Mouse (Mus musculus) spleen, adult 2 months (tissue): ENCODE measurements at regions not wholly inside any gene's neighbourhood (a gene's known extent, or its start where the extent isn't known, plus 50 kb on each side); places are given as distances from the start of the nearest gene placed in this dataset.

ENCODE experiments used
- DNase-seq, 2 experiments: peaks; one replicate each; pipeline versions ENCODE4 v3.0.0 to v3.0.0-alpha.2; 2012 to 2021; ENCODE audit warnings: low spot score in 2 of 2, low read depth in 1 of 2
- H3K27ac ChIP-seq: fragments of 200-500 bp; 2 replicates; pipeline ENCODE4 v1.5.1; 2012; ENCODE audit warnings: low read length, inconsistent platforms; ENCODE audit not compliant: insufficient read depth
- H3K27me3 ChIP-seq: fragments of 200-500 bp; 2 replicates; pipeline ENCODE4 v1.6.1; 2012; ENCODE audit warnings: mild to moderate bottlenecking, moderate library complexity, low read length, inconsistent platforms; ENCODE audit not compliant: control insufficient read depth, insufficient read depth
- H3K36me3 ChIP-seq: fragments of 200-500 bp; 2 replicates; pipeline ENCODE4 v1.6.1; 2012; ENCODE audit warnings: mild to moderate bottlenecking, low read length, inconsistent platforms; ENCODE audit not compliant: control insufficient read depth, insufficient read depth
- H3K4me1 ChIP-seq: fragments of 200-500 bp; 2 replicates; pipeline ENCODE4 v1.6.1; 2011; ENCODE audit warnings: inconsistent platforms; ENCODE audit not compliant: control insufficient read depth, insufficient read depth, insufficient read length
- H3K4me3 ChIP-seq: fragments of 200-500 bp; 2 replicates; pipeline ENCODE4 v1.5.1; 2011; ENCODE audit warnings: mild to moderate bottlenecking, inconsistent platforms; ENCODE audit not compliant: insufficient read depth, insufficient read length; ENCODE audit errors: extremely low read depth
- CTCF ChIP-seq: fragments of 200-500 bp; IDR thresholded peaks from 2 replicates; pipeline ENCODE4 v1.5.1; 2011; ENCODE audit warnings: mild to moderate bottlenecking, inconsistent platforms; ENCODE audit not compliant: insufficient read depth, insufficient read length, insufficient replicate concordance; ENCODE audit errors: extremely low read depth
- POLR2A ChIP-seq: fragments of 200-500 bp; IDR thresholded peaks from 2 replicates; pipeline ENCODE4 v1.6.1; 2011; ENCODE audit warnings: low read depth, low read length, inconsistent platforms
- WGBS: fragments of 180-500 bp; shearing (Covaris S2); methylation state at CpG from one replicate; pipeline ENCODE4 v1.1.7; 2018; 5-methylcytosine and 5-hydroxymethylcytosine counted together

GRCm38 (mm10) chr10:117542886-117543695 lies 86.2 kb upstream of the Cpm start:
- no peak for TF ChIP-seq CTCF
- TF ChIP-seq POLR2A: no peak
- Histone ChIP-seq H3K36me3 (no peaks in the 10 kb centered on the region), H3K27me3 (no peaks in the 10 kb centered on the region), H3K27ac (no peak overlapping the region), H3K4me3 (no peak overlapping the region), H3K4me1 (no peaks in the 10 kb centered on the region)
- no peak for DNase-seq
- 66% methylated on average over 5 of the region's 5 CpGs for WGBS

GRCm38 (mm10) chr10:117542351-117542750 lies 86.9 kb upstream of the Cpm start:
- H3K27me3 ChIP-seq: no peaks in the 10 kb centered on the region
- TF ChIP-seq CTCF (no peak), POLR2A (no peak)
- no peak for DNase-seq
- no peak overlapping the region for H3K27ac ChIP-seq
- H3K4me3 ChIP-seq: no peak overlapping the region
- no peaks in the 10 kb centered on the region for H3K36me3 ChIP-seq
- H3K4me1 ChIP-seq: no peaks in the 10 kb centered on the region
- 83% methylated on average over 5 of the region's 5 CpGs for WGBS

- Histone ChIP-seq H3K36me3 (no peaks in the 10 kb centered on the region), H3K4me1 (no peaks in the 10 kb centered on the region), H3K4me3 (no peak overlapping the region), H3K27me3 (no peaks in the 10 kb centered on the region), H3K27ac (no peak overlapping the region)
- TF ChIP-seq CTCF (no peak), POLR2A (no peak)
- DNase-seq: no peak
- 84% methylated on average over 2 of the region's 2 CpGs for whole genome bisulfite sequencing
These were observed 87.8 kb upstream of the Cpm start for GRCm38 (mm10) chr10:117541487-117541886.

- Histone ChIP-seq H3K27ac (no peak overlapping the region), H3K4me3 (no peak overlapping the region), H3K27me3 (no peaks in the 10 kb centered on the region), H3K4me1 (no peaks in the 10 kb centered on the region), H3K36me3 (no peaks in the 10 kb centered on the region)
- DNase-seq: no peak
- WGBS: 88% methylated on average over 2 of the region's 2 CpGs
- no peak for TF ChIP-seq CTCF
- no peak for TF ChIP-seq POLR2A
These were observed 88.4 kb upstream of the Cpm start for GRCm38 (mm10) chr10:117540747-117541398.

- TF ChIP-seq CTCF: no peak
- no peak for TF ChIP-seq POLR2A
- H3K4me3 ChIP-seq: no peak overlapping the region
- 88% methylated on average over 2 of the region's 2 CpGs for WGBS
- H3K27ac ChIP-seq: no peak overlapping the region
- H3K4me1 ChIP-seq: no peaks in the 10 kb centered on the region
- no peak for DNase-seq
- no peaks in the 10 kb centered on the region for H3K36me3 ChIP-seq
- H3K27me3 ChIP-seq: no peaks in the 10 kb centered on the region
These were observed 89.1 kb upstream of the Cpm start for GRCm38 (mm10) chr10:117540112-117540594.

GRCm38 (mm10) chr10:117539532-117539931 lies 89.8 kb upstream of the Cpm start:
- Histone ChIP-seq H3K36me3 (no peaks in the 10 kb centered on the region), H3K27ac (no peak overlapping the region), H3K4me3 (no peak overlapping the region), H3K4me1 (no peaks in the 10 kb centered on the region), H3K27me3 (no peaks in the 10 kb centered on the region)
- 72% methylated on average over 1 of the region's 1 CpGs for WGBS
- TF ChIP-seq CTCF (no peak), POLR2A (no peak)
- no peak for DNase-seq

GRCm38 (mm10) chr10:117538725-117539124 lies 90.6 kb upstream of the Cpm start:
- Histone ChIP-seq H3K27ac (no peak overlapping the region), H3K36me3 (no peaks in the 10 kb centered on the region), H3K4me1 (no peaks in the 10 kb centered on the region), H3K4me3 (no peak overlapping the region), H3K27me3 (no peaks in the 10 kb centered on the region)
- no peak for DNase-seq
- WGBS: 84% methylated on average over 5 of the region's 5 CpGs
- TF ChIP-seq CTCF: no peak
- no peak for TF ChIP-seq POLR2A
